Mouse (Mus musculus): Measurements from ENCODE around the gene Arg2. TPM values are rescaled to one million over a fixed set of nuclear protein-coding genes. Genes with fewer than 3 reads are reported as not detected.

Arg2 gene
- total RNA-seq, 1 experiment: 5.3 TPM

DNA sequence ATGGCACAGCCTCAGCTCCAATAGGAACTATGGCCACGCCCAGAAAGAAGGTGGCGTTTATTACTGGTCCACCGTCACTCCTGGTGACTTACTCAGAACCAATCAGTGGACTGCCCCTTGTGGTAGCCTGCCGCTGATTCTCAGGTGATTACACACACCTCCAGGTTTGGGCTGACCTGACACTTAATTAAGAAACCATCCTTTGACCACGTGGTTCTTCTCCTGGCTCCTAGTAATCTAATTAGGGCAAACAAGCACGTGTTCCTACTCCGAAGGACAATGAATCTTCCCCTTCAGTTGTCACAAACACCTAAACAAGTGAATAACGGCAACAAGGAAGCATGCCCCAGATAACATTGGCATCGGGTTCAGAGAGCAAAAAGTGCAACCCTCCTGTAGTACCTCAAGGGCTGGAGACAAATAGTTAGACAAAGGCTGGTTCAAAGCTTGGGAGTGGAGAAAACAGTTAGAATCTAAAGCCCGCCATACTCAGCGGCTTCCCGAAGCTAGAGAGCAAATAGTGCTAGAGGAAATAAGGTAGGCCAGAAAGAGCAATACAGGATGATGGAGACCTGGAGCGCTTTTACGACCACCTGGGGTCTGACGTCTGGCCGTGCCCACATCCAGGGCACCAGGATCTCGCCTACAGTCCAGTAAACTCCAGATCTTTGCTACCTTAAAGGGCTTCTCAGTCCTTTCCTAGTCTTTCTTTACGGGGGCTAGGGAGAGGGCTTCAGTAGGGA lies 60.5 kb downstream of the Arg2 start:
- Histone ChIP-seq H3K27ac (ENCODE audit: insufficient read depth, low read depth, low read length, poor library complexity, severe bottlenecking) (no peak overlapping the region), H3K4me3 (ENCODE audit: insufficient read depth in 1 of 2, low read depth in 1 of 2, low read length in 2 of 2, poor library complexity in 1 of 2, severe bottlenecking in 1 of 2) (peak overlapping the region; percentile 65 to 97)
- peak; percentile 41; the same call in 1 of the 2 replicates for TF ChIP-seq CHD2 (IDR thresholded peaks at IDR 0.05; ENCODE audit: low read depth, low read length)
- no peak for TF ChIP-seq ZC3H11A (IDR thresholded peaks at IDR 0.05; ENCODE audit: borderline replicate concordance, low read depth, low read length)

DNA sequence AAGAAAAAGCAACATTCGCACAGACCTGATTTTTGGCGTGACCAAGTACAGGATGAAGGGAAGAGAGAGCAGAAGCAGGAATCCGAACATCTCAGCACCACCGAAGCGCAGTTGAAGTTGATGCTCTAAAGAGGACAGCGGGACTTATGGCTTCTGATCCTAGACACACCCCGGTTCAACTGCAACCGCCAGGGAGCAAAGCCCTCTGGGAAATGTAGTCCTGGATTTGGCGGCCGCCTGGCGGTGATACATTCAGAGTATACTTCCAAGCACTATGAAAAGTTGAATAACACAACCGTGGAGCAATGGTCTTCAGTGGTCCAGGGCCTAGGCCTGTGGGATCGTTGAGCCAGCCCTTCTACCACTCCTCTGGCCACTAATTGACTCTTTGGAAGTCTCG lies 61.1 kb downstream of the Arg2 start:
- H3K4me1 ChIP-seq (ENCODE audit: control insufficient read depth in 2 of 2, insufficient read depth in 2 of 2, low read length in 2 of 2, poor library complexity in 1 of 2): peaks cover 0 to 3% of the 10 kb centered on the region in 2 experiments; a peak in 2 of 4 replicates
- H3K4me3 ChIP-seq (ENCODE audit: insufficient read depth in 1 of 2, low read depth in 1 of 2, low read length in 2 of 2, poor library complexity in 1 of 2, severe bottlenecking in 1 of 2): peak overlapping the region; percentile 65 to 97
- in situ Hi-C loops (cut with MboI; ENCODE audit: low sequenced_read_pairs in 2 of 2, unreplicated experiment in 2 of 2): no loop called here
- H3K36me3 ChIP-seq (ENCODE audit: control insufficient read depth, insufficient read depth, low read length, poor library complexity, severe bottlenecking): peaks cover 5% of the 10 kb centered on the region; the same call in 1 of the 2 replicates
- H3K27ac ChIP-seq (ENCODE audit: insufficient read depth, low read depth, low read length, poor library complexity, severe bottlenecking): no peak overlapping the region
- no peaks in the 10 kb centered on the region for H3K9me3 ChIP-seq (ENCODE audit: control insufficient read depth, insufficient read depth, low read depth, low read length)
- peak overlapping the region; percentile 63; the same call in 1 of the 2 replicates for H3K9ac ChIP-seq (ENCODE audit: insufficient read depth, low read depth, low read length, poor library complexity, severe bottlenecking)
- TF ChIP-seq ZC3H11A (IDR thresholded peaks at IDR 0.05; ENCODE audit: borderline replicate concordance, low read depth, low read length) (no peak), CHD2 (IDR thresholded peaks at IDR 0.05; ENCODE audit: low read depth, low read length) (no peak), ZNF384 (IDR thresholded peaks at IDR 0.05; ENCODE audit: low read depth, low read length) (no peak), MAFK (IDR thresholded peaks at IDR 0.05; ENCODE audit: insufficient read depth, low read depth, low read length) (no peak), HCFC1 (IDR thresholded peaks at IDR 0.05; ENCODE audit: borderline replicate concordance, insufficient read depth, low read length) (peak; percentile 96)
- peak; percentile 71 for DNase-seq (ENCODE audit: low read depth, low spot score)

More for the DNA sequence above, 60.5 kb downstream of the Arg2 start:
- peaks cover 0 to 3% of the 10 kb centered on the region in 2 experiments; a peak in 2 of 4 replicates for H3K4me1 ChIP-seq (ENCODE audit: control insufficient read depth in 2 of 2, insufficient read depth in 2 of 2, low read length in 2 of 2, poor library complexity in 1 of 2)
- H3K9ac ChIP-seq (ENCODE audit: insufficient read depth, low read depth, low read length, poor library complexity, severe bottlenecking): peak overlapping the region; percentile 63; the same call in 1 of the 2 replicates
- in situ Hi-C loops (cut with MboI; ENCODE audit: low sequenced_read_pairs in 2 of 2, unreplicated experiment in 2 of 2): no loop called here
- peak; percentile 74 for DNase-seq (ENCODE audit: low read depth, low spot score)
- peaks cover 10% of the 10 kb centered on the region; the same call in 1 of the 2 replicates for H3K36me3 ChIP-seq (ENCODE audit: control insufficient read depth, insufficient read depth, low read length, poor library complexity, severe bottlenecking)
- no peaks in the 10 kb centered on the region for H3K9me3 ChIP-seq (ENCODE audit: control insufficient read depth, insufficient read depth, low read depth, low read length)

DNA sequence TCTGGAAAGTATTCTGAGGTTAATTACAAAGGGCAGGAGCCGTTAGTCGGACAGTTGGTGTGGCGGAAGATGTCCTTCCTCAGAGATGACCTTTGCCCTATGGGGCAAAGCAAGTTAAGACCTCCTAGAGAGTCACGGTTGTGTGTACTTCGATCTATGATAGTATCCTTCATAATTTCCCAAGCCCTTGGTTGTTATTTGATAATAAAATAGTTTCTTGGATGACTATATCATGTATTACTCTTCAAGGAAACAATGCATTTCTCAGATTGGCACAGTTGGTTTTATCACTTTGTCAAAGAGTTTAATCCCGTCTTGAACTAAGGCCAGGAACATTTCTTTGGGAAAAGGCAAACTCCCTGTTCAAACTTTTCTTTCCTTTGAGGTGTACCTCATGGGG lies 61.6 kb downstream of the Arg2 start, which contains the start of gene Rdh11:
Gene Rdh11, minus strand, starts transcription at position 101 of the 400 bp plus-strand sequence.
- peak within 1 kb of the TSS; percentile 63; the same call in 1 of the 2 replicates for H3K9ac ChIP-seq (ENCODE audit: insufficient read depth, low read depth, low read length, poor library complexity, severe bottlenecking)
- H3K27ac ChIP-seq (ENCODE audit: insufficient read depth, low read depth, low read length, poor library complexity, severe bottlenecking): no peak within 1 kb of the TSS
- H3K4me1 ChIP-seq (ENCODE audit: control insufficient read depth in 2 of 2, insufficient read depth in 2 of 2, low read length in 2 of 2, poor library complexity in 1 of 2): peaks cover 0 to 3% of the 10 kb centered on the region in 2 experiments; a peak in 2 of 4 replicates
- in situ Hi-C loops (cut with MboI; ENCODE audit: low sequenced_read_pairs in 2 of 2, unreplicated experiment in 2 of 2): no loop called here
- TF ChIP-seq ZNF384 (IDR thresholded peaks at IDR 0.05; ENCODE audit: low read depth, low read length): no peak
- no peak for TF ChIP-seq HCFC1 (IDR thresholded peaks at IDR 0.05; ENCODE audit: borderline replicate concordance, insufficient read depth, low read length)
- no peak for TF ChIP-seq ZC3H11A (IDR thresholded peaks at IDR 0.05; ENCODE audit: borderline replicate concordance, low read depth, low read length)
- no peak for TF ChIP-seq MAFK (IDR thresholded peaks at IDR 0.05; ENCODE audit: insufficient read depth, low read depth, low read length)
- TF ChIP-seq CHD2 (IDR thresholded peaks at IDR 0.05; ENCODE audit: low read depth, low read length): no peak
- H3K36me3 ChIP-seq (ENCODE audit: control insufficient read depth, insufficient read depth, low read length, poor library complexity, severe bottlenecking): peaks cover 5% of the 10 kb centered on the region; the same call in 1 of the 2 replicates
- H3K4me3 ChIP-seq (ENCODE audit: insufficient read depth in 1 of 2, low read depth in 1 of 2, low read length in 2 of 2, poor library complexity in 1 of 2, severe bottlenecking in 1 of 2): peak within 1 kb of the TSS; percentile 65 to 97
- H3K9me3 ChIP-seq (ENCODE audit: control insufficient read depth, insufficient read depth, low read depth, low read length): no peaks in the 10 kb centered on the region
- DNase-seq (ENCODE audit: low read depth, low spot score): no peak

DNA sequence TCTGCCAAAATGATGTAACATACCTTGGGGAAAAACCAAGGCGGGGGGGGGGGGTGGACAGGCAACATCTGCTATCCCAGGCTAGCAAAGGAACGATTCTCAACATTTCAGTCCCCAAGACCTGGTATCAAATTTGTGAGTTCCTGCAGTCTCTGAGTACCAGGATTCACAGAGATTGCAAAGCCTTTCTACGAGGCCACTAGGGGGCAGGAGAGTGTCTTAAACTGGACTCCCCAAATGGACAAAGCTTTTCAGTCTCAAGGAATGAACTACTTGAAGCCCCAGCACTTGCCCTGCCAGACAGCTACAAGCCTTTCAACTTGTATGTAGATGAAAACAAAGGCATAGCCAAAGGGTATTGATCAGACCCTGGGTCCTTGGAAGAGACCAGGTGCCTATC lies 62.9 kb downstream of the Arg2 start:
- TF ChIP-seq ZC3H11A (IDR thresholded peaks at IDR 0.05; ENCODE audit: borderline replicate concordance, low read depth, low read length) (peak; percentile 53; the same call in 1 of the 2 replicates), HCFC1 (IDR thresholded peaks at IDR 0.05; ENCODE audit: borderline replicate concordance, insufficient read depth, low read length) (0 out of 2 replicates have a peak, but pooled peaks have one; percentile 18), ZNF384 (IDR thresholded peaks at IDR 0.05; ENCODE audit: low read depth, low read length) (no peak)
- in situ Hi-C loops (cut with MboI; ENCODE audit: low sequenced_read_pairs in 2 of 2, unreplicated experiment in 2 of 2): no loop called here
- Histone ChIP-seq H3K4me3 (ENCODE audit: insufficient read depth in 1 of 2, low read depth in 1 of 2, low read length in 2 of 2, poor library complexity in 1 of 2, severe bottlenecking in 1 of 2) (no peak overlapping the region), H3K4me1 (ENCODE audit: control insufficient read depth in 2 of 2, insufficient read depth in 2 of 2, low read length in 2 of 2, poor library complexity in 1 of 2) (peaks cover 0 to 3% of the 10 kb centered on the region in 2 experiments; a peak in 2 of 4 replicates), H3K27ac (ENCODE audit: insufficient read depth, low read depth, low read length, poor library complexity, severe bottlenecking) (no peak overlapping the region), H3K9ac (ENCODE audit: insufficient read depth, low read depth, low read length, poor library complexity, severe bottlenecking) (no peak overlapping the region), H3K36me3 (ENCODE audit: control insufficient read depth, insufficient read depth, low read length, poor library complexity, severe bottlenecking) (peaks cover 2% of the 10 kb centered on the region; the same call in 1 of the 2 replicates), H3K9me3 (ENCODE audit: control insufficient read depth, insufficient read depth, low read depth, low read length) (no peaks in the 10 kb centered on the region)
- peak; percentile 65 for DNase-seq (ENCODE audit: low read depth, low spot score)

All from ES-E14 (cell line).